Mouse (Mus musculus): ENCODE data around the gene Krr1. TPM values are rescaled to one million over a fixed set of nuclear protein-coding genes. Genes with fewer than 3 reads are reported as not detected.
A peak's percentile ranks its signal among the peaks of the same experiment; 100 is the strongest.

Gene Krr1
- polyA plus RNA-seq, 1 experiment from 2014 or later = 59.6 TPM

GRCm38 (mm10) chr10:111936491-111937145 lies 35.8 kb upstream of the Krr1 start:
- Histone ChIP-seq H3K9ac (ENCODE audit: low read depth, low read length) (no peak overlapping the region), H3K4me2 (replicated peaks; ENCODE audit: low read depth, low read length) (no peak overlapping the region), H3K4me3 (ENCODE audit: low read depth, low read length) (no peak overlapping the region), H3K27ac (ENCODE audit: low read depth, low read length) (no peak overlapping the region), H3K9me3 (ENCODE audit: control insufficient read depth, low read length) (no peaks in the 10 kb centered on the region), H3K36me3 (ENCODE audit: control insufficient read depth, insufficient read depth, low read length) (no peaks in the 10 kb centered on the region), H3K27me3 (ENCODE audit: control insufficient read depth, insufficient read depth, low read length) (no peaks in the 10 kb centered on the region), H3K4me1 (replicated peaks; ENCODE audit: control insufficient read depth, insufficient read depth, low read length) (peaks cover 3% of the 10 kb centered on the region; the same call in 1 of the 2 replicates)
- ATAC-seq (ENCODE audit: low FRiP score) = 0 out of 2 replicates have a peak, but pooled peaks have one; percentile 30
- DNase-seq (ENCODE audit: low spot score) = no peak
- WGBS = 50% methylated on average over 13 of the region's 13 CpGs

DNA sequence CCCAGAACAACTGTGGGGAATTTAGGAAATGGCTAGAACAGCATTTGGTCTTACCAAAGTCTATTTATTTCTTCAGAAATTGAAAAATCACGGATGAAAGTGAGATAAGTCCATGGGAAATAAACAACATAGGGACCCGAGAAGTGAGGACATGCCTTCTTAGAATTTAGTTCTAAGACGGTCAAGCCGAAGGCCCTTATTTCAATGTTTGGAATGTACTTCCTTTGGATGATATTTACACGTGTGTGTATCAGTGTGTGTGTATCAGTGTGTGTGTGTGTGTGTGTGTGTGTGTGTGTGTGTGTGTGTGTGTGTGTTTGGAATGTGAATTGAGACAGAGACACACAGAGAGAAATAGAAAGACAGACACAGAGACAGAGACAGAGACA lies 35.3 kb upstream of the Krr1 start:
- Histone ChIP-seq H3K27me3 (ENCODE audit: control insufficient read depth, insufficient read depth, low read length) (no peaks in the 10 kb centered on the region), H3K4me2 (replicated peaks; ENCODE audit: low read depth, low read length) (no peak overlapping the region), H3K9ac (ENCODE audit: low read depth, low read length) (no peak overlapping the region), H3K36me3 (ENCODE audit: control insufficient read depth, insufficient read depth, low read length) (no peaks in the 10 kb centered on the region), H3K9me3 (ENCODE audit: control insufficient read depth, low read length) (no peaks in the 10 kb centered on the region), H3K4me3 (ENCODE audit: low read depth, low read length) (no peak overlapping the region), H3K27ac (ENCODE audit: low read depth, low read length) (no peak overlapping the region), H3K4me1 (replicated peaks; ENCODE audit: control insufficient read depth, insufficient read depth, low read length) (peaks cover 3% of the 10 kb centered on the region; the same call in 1 of the 2 replicates)
- DNase-seq (ENCODE audit: low spot score) (no peak), ATAC-seq (ENCODE audit: low FRiP score) (no peak)
- 86% methylated on average over 5 of the region's 5 CpGs for WGBS

- H3K9ac ChIP-seq (ENCODE audit: low read depth, low read length) = no peak overlapping the region
- WGBS = 87% methylated on average over 7 of the region's 7 CpGs
These were observed 29.4 kb upstream of the Krr1 start for GRCm38 (mm10) chr10:111943026-111943425.

GRCm38 (mm10) chr10:111945563-111945962 lies 26.9 kb upstream of the Krr1 start:
- Histone ChIP-seq H3K4me2 (replicated peaks; ENCODE audit: low read depth, low read length) (no peak overlapping the region), H3K27me3 (ENCODE audit: control insufficient read depth, insufficient read depth, low read length) (no peaks in the 10 kb centered on the region), H3K36me3 (ENCODE audit: control insufficient read depth, insufficient read depth, low read length) (no peaks in the 10 kb centered on the region), H3K27ac (ENCODE audit: low read depth, low read length) (no peak overlapping the region), H3K9ac (ENCODE audit: low read depth, low read length) (no peak overlapping the region), H3K4me1 (replicated peaks; ENCODE audit: control insufficient read depth, insufficient read depth, low read length) (no peaks in the 10 kb centered on the region), H3K9me3 (ENCODE audit: control insufficient read depth, low read length) (no peaks in the 10 kb centered on the region), H3K4me3 (ENCODE audit: low read depth, low read length) (no peak overlapping the region)
- DNase-seq (ENCODE audit: low spot score) = no peak
- WGBS = 79% methylated on average over 3 of the region's 3 CpGs
- no peak for ATAC-seq (ENCODE audit: low FRiP score)

More at GRCm38 (mm10) chr10:111943026-111943425, 29.4 kb upstream of the Krr1 start:
- Histone ChIP-seq H3K4me2 (replicated peaks; ENCODE audit: low read depth, low read length) (no peak overlapping the region), H3K4me3 (ENCODE audit: low read depth, low read length) (no peak overlapping the region), H3K27me3 (ENCODE audit: control insufficient read depth, insufficient read depth, low read length) (no peaks in the 10 kb centered on the region), H3K27ac (ENCODE audit: low read depth, low read length) (no peak overlapping the region), H3K36me3 (ENCODE audit: control insufficient read depth, insufficient read depth, low read length) (no peaks in the 10 kb centered on the region), H3K4me1 (replicated peaks; ENCODE audit: control insufficient read depth, insufficient read depth, low read length) (no peaks in the 10 kb centered on the region), H3K9me3 (ENCODE audit: control insufficient read depth, low read length) (no peaks in the 10 kb centered on the region)
- no peak for DNase-seq (ENCODE audit: low spot score)
- ATAC-seq (ENCODE audit: low FRiP score) = no peak

DNA sequence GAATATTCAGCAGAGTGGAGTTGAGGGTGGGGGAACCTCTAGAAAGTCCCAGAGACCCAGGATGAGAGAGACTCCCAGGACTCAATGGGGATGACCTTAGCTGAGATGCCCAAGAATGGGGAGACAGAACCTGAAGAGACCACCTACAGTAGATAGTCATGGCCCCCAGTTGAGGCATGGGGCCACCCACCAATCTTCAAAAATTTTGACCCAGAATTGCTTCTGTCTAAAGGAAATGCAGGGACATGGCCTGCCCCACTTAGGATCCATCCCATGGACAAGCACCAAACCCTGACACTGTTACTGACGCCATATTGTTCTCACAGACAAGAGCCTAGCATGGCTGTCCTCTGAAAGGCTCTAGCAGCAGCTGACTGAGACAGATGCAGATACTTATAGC lies 24.4 kb upstream of the Krr1 start:
- Histone ChIP-seq H3K4me2 (replicated peaks; ENCODE audit: low read depth, low read length) (no peak overlapping the region), H3K9me3 (ENCODE audit: control insufficient read depth, low read length) (no peaks in the 10 kb centered on the region), H3K4me1 (replicated peaks; ENCODE audit: control insufficient read depth, insufficient read depth, low read length) (no peaks in the 10 kb centered on the region), H3K27ac (ENCODE audit: low read depth, low read length) (no peak overlapping the region), H3K4me3 (ENCODE audit: low read depth, low read length) (no peak overlapping the region), H3K36me3 (ENCODE audit: control insufficient read depth, insufficient read depth, low read length) (no peaks in the 10 kb centered on the region), H3K9ac (ENCODE audit: low read depth, low read length) (no peak overlapping the region), H3K27me3 (ENCODE audit: control insufficient read depth, insufficient read depth, low read length) (no peaks in the 10 kb centered on the region)
- WGBS = 75% methylated on average over 1 of the region's 1 CpGs
- no peak for ATAC-seq (ENCODE audit: low FRiP score)
- no peak for DNase-seq (ENCODE audit: low spot score)

GRCm38 (mm10) chr10:111949008-111949407 lies 23.5 kb upstream of the Krr1 start:
- DNase-seq (ENCODE audit: low spot score) (no peak), ATAC-seq (ENCODE audit: low FRiP score) (no peak)
- Histone ChIP-seq H3K27me3 (ENCODE audit: control insufficient read depth, insufficient read depth, low read length) (no peaks in the 10 kb centered on the region), H3K9ac (ENCODE audit: low read depth, low read length) (no peak overlapping the region), H3K27ac (ENCODE audit: low read depth, low read length) (no peak overlapping the region), H3K36me3 (ENCODE audit: control insufficient read depth, insufficient read depth, low read length) (no peaks in the 10 kb centered on the region), H3K4me1 (replicated peaks; ENCODE audit: control insufficient read depth, insufficient read depth, low read length) (no peaks in the 10 kb centered on the region), H3K9me3 (ENCODE audit: control insufficient read depth, low read length) (no peaks in the 10 kb centered on the region), H3K4me3 (ENCODE audit: low read depth, low read length) (no peak overlapping the region), H3K4me2 (replicated peaks; ENCODE audit: low read depth, low read length) (no peak overlapping the region)
- WGBS = 52% methylated on average over 4 of the region's 4 CpGs

DNA sequence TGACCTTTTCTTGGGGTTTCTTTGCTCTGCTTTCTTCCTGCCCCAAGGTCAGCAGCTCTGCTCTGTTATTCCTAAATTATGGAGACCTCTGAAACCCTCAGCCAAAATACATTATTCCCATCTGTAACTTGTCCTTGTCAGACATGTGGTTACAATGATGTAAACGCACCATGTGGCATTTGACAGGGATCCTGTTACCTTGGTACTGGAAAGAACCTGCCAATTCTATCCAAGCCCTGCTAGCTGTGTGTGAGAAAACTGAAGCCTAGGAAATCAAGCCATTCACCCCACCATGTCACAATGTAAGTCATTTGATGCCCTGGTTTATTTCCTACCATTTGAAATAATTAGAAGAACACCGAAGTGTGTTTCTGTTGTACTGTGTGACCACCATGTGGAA lies 16.6 kb upstream of the Krr1 start:
- ATAC-seq (ENCODE audit: low FRiP score) (no peak), DNase-seq (ENCODE audit: low spot score) (no peak)
- no peaks in the 10 kb centered on the region for H3K27me3 ChIP-seq (ENCODE audit: control insufficient read depth, insufficient read depth, low read length)
- no peak overlapping the region for H3K27ac ChIP-seq (ENCODE audit: low read depth, low read length)
- no peaks in the 10 kb centered on the region for H3K9me3 ChIP-seq (ENCODE audit: control insufficient read depth, low read length)
- whole genome bisulfite sequencing = 84% methylated on average over 2 of the region's 2 CpGs
- H3K4me2 ChIP-seq (replicated peaks; ENCODE audit: low read depth, low read length) = no peak overlapping the region
- H3K9ac ChIP-seq (ENCODE audit: low read depth, low read length) = no peak overlapping the region
- no peak overlapping the region for H3K4me3 ChIP-seq (ENCODE audit: low read depth, low read length)
- H3K4me1 ChIP-seq (replicated peaks; ENCODE audit: control insufficient read depth, insufficient read depth, low read length) = no peaks in the 10 kb centered on the region
- no peaks in the 10 kb centered on the region for H3K36me3 ChIP-seq (ENCODE audit: control insufficient read depth, insufficient read depth, low read length)

DNA sequence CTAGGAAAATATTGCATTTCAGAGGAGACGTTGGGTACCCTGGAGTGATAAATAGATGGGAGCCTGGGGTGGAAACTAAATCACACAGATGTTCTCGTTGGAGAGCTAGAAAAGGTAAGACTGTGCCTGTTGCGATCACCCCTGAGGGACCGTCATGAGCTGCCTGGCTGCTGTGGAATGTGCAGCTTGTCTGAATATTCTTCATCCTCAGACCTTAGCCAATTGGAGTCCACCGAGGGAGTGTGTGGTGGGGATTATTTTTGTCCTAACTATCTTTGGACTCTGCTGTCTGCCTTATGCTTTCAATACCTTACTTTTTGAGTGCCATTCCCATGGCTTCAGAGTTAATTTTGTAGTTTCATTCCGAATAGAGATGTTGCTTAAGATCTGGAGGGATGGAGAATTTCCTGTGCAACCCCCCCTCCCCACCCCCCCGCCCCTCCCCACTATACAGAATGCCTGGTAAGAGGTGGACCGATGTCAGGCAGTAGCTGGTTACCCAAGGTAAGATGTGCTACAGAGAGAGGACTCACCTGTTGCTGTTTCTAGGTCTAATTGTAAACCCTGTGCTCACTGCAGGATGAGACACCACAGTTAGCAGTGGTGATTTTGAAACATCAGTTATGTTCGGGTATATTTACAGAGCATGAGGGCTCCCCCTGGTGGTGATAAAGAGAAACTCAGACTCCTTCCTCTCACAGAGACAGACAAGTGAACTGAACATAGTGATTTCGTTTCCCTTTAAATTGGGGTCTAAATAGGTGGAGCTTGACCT lies 15.0 kb upstream of the Krr1 start:
- Histone ChIP-seq H3K36me3 (ENCODE audit: control insufficient read depth, insufficient read depth, low read length) (no peaks in the 10 kb centered on the region), H3K4me3 (ENCODE audit: low read depth, low read length) (no peak overlapping the region), H3K4me2 (replicated peaks; ENCODE audit: low read depth, low read length) (no peak overlapping the region), H3K9me3 (ENCODE audit: control insufficient read depth, low read length) (no peaks in the 10 kb centered on the region), H3K9ac (ENCODE audit: low read depth, low read length) (no peak overlapping the region), H3K4me1 (replicated peaks; ENCODE audit: control insufficient read depth, insufficient read depth, low read length) (no peaks in the 10 kb centered on the region), H3K27ac (ENCODE audit: low read depth, low read length) (no peak overlapping the region), H3K27me3 (ENCODE audit: control insufficient read depth, insufficient read depth, low read length) (no peaks in the 10 kb centered on the region)
- ATAC-seq (ENCODE audit: low FRiP score) (peak; percentile 81), DNase-seq (ENCODE audit: low spot score) (peak; percentile 84)
- WGBS = 56% methylated on average over 10 of the region's 10 CpGs

DNA sequence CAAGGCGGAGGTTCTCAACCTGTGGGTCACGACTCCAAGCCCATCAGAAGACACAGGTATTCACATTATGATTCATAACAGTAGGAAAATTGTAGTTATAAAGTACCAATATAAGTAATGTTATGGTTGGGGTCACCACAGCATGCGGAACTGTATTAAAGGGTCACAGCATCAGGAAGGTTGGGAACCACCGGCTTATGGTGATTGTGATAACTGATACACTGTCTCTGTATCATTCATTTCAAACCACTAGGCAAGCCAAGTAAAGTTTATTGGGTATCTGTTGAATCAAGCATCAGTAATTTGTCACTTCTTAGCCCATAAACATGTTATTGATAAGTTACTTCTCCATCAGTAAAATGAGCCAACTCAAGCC lies 14.4 kb upstream of the Krr1 start:
- H3K4me3 ChIP-seq (ENCODE audit: low read depth, low read length) = no peak overlapping the region

More for the DNA sequence above, 14.4 kb upstream of the Krr1 start:
- Histone ChIP-seq H3K4me2 (replicated peaks; ENCODE audit: low read depth, low read length) (no peak overlapping the region), H3K36me3 (ENCODE audit: control insufficient read depth, insufficient read depth, low read length) (no peaks in the 10 kb centered on the region), H3K27me3 (ENCODE audit: control insufficient read depth, insufficient read depth, low read length) (no peaks in the 10 kb centered on the region), H3K4me1 (replicated peaks; ENCODE audit: control insufficient read depth, insufficient read depth, low read length) (no peaks in the 10 kb centered on the region), H3K9me3 (ENCODE audit: control insufficient read depth, low read length) (no peaks in the 10 kb centered on the region), H3K27ac (ENCODE audit: low read depth, low read length) (no peak overlapping the region), H3K9ac (ENCODE audit: low read depth, low read length) (no peak overlapping the region)
- ATAC-seq (ENCODE audit: low FRiP score) (no peak; the same call in 1 of the 2 replicates), DNase-seq (ENCODE audit: low spot score) (no peak)
- 43% methylated on average over 4 of the region's 4 CpGs for WGBS

Data from hindbrain, embryonic 11.5 days (tissue).